Mouse (Mus musculus) lung, postnatal 0 days (tissue): ENCODE data around the gene Rassf1. TPM values are rescaled to one million over a fixed set of nuclear protein-coding genes. Genes with fewer than 3 reads are reported as not detected.

Experiments used
- ATAC-seq: fragments of 200-750 bp; cut with Nextera tagmentation; 2 replicates; pipeline ENCODE4 v1.8.0; 2017; ENCODE audit warnings: moderate library complexity
- DNase-seq: peaks from one replicate; pipeline ENCODE4 v3.0.0-alpha.2; 2016; ENCODE audit warnings: low spot score
- H3K27ac ChIP-seq: fragments of 300-500 bp; sonication (generic); 2 replicates; pipeline ENCODE4 v1.5.1; 2014; ENCODE audit warnings: antibody characterized with exemption, mild to moderate bottlenecking, low read length, mixed read lengths
- H3K27me3 ChIP-seq: fragments of 300-500 bp; sonication (generic); replicated peaks from 2 replicates; pipeline ENCODE4 v1.6.1; 2014; ENCODE audit warnings: low read length, mixed read lengths; ENCODE audit not compliant: insufficient read depth
- H3K36me3 ChIP-seq: fragments of 300-500 bp; sonication (generic); 2 replicates; pipeline ENCODE4 v1.6.1; 2014; ENCODE audit warnings: low read length, mixed read lengths; ENCODE audit not compliant: insufficient read depth
- H3K4me1 ChIP-seq: fragments of 300-500 bp; sonication (generic); 2 replicates; pipeline ENCODE4 v1.6.1; 2014; ENCODE audit warnings: antibody characterized with exemption, low read depth, low read length, mixed read lengths; ENCODE audit not compliant: insufficient read depth
- H3K4me2 ChIP-seq: fragments of 300-500 bp; sonication (generic); replicated peaks from 2 replicates; pipeline ENCODE4 v1.6.1; 2014; ENCODE audit warnings: low read depth, mild to moderate bottlenecking, low read length, moderate library complexity, mixed read lengths
- H3K4me3 ChIP-seq: fragments of 300-500 bp; sonication (generic); 2 replicates; pipeline ENCODE4 v1.5.1; 2014; ENCODE audit warnings: low read depth, low read length
- H3K9ac ChIP-seq: fragments of 300-500 bp; sonication (generic); replicated peaks from 2 replicates; pipeline ENCODE4 v1.6.1; 2014; ENCODE audit warnings: low read depth, mild to moderate bottlenecking
- H3K9me3 ChIP-seq: fragments of 300-500 bp; sonication (generic); 2 replicates; pipeline ENCODE4 v1.6.1; 2016; ENCODE audit warnings: low read length, mixed read lengths
- CTCF ChIP-seq: IDR thresholded peaks from 2 replicates; pipeline ENCODE4 v1.5.1; 2016; ENCODE audit warnings: antibody characterized with exemption, mild to moderate bottlenecking
- EP300 ChIP-seq: IDR thresholded peaks from 2 replicates; pipeline ENCODE4 v1.6.1; 2016; ENCODE audit warnings: antibody characterized with exemption, mild to moderate bottlenecking, control low read depth
- WGBS: fragments of 180-500 bp; shearing (Covaris S2); extraction: QIAGEN DNeasy Blood & Tissue Kit; methylation state at CpG from one replicate; pipeline ENCODE4 v1.1.7; 2014; 5-methylcytosine and 5-hydroxymethylcytosine counted together
- polyA plus RNA-seq: library from polyadenylated mRNA; unstranded; fragments of >200 nt; fragmentation: Nextera tagmentation; extraction: Ambion mirVana; gene quantifications from 2 replicates; pipeline ENCODE4 v1.2.1, GENCODE M21; 2015

Rassf1 gene
- polyA plus RNA-seq, 1 experiment from 2014 or later = 86.1 TPM

DNA sequence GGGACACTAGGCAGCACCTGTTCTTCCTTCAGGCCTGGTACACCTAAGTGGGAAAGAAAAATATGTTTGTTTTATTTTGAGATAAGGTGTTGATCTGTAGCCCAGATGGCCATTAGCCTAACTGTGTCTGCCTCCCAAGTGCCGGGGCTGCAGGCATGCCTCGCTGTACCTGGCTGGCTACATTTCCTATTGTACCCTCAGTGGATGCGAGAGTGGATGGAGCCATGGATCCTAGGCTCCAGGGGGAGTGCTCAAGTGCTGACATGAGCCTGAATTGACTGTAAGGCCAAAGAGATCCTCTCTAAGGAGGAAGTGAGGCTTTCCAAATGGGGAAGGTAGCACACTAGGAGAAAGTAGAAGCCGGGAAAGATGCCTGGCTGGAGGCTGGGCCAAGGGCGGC, 3.4 kb upstream of the Rassf1 start:
- Histone ChIP-seq H3K27me3 (no peaks in the 10 kb centered on the region), H3K4me1 (peaks cover 19% of the 10 kb centered on the region), H3K27ac (no peak overlapping the region), H3K9me3 (no peaks in the 10 kb centered on the region), H3K4me3 (no peak overlapping the region), H3K4me2 (no peak overlapping the region), H3K36me3 (0 out of 2 replicates have a peak, but pooled peaks cover 6% of the 10 kb centered on the region), H3K9ac (no peak overlapping the region)
- 71% methylated on average over 5 of the region's 5 CpGs for WGBS
- TF ChIP-seq EP300 (no peak), CTCF (no peak)
- ATAC-seq = no peak
- DNase-seq = no peak

- Histone ChIP-seq H3K36me3 (0 out of 2 replicates have a peak, but pooled peaks cover 6% of the 10 kb centered on the region), H3K9me3 (no peaks in the 10 kb centered on the region), H3K4me1 (peaks cover 26% of the 10 kb centered on the region), H3K27me3 (no peaks in the 10 kb centered on the region), H3K4me2 (no peak overlapping the region), H3K27ac (no peak overlapping the region), H3K9ac (no peak overlapping the region), H3K4me3 (no peak overlapping the region)
- no peak for DNase-seq
- TF ChIP-seq CTCF = no peak
- no peak for TF ChIP-seq EP300
- ATAC-seq = no peak
- 92% methylated on average over 10 of the region's 10 CpGs for WGBS
Observed at GRCm38 (mm10) chr9:107548820-107549219, 2.5 kb upstream of the Rassf1 start.

- Histone ChIP-seq H3K9ac (no peak overlapping the region), H3K4me2 (no peak overlapping the region), H3K4me1 (peaks cover 28% of the 10 kb centered on the region), H3K9me3 (no peaks in the 10 kb centered on the region), H3K36me3 (0 out of 2 replicates have a peak, but pooled peaks cover under 1% of the 10 kb centered on the region), H3K4me3 (no peak overlapping the region), H3K27me3 (no peaks in the 10 kb centered on the region), H3K27ac (no peak overlapping the region)
- ATAC-seq (no peak), DNase-seq (no peak)
- WGBS = 69% methylated on average over 20 of the region's 20 CpGs
- TF ChIP-seq EP300 (no peak), CTCF (no peak)
Observed at GRCm38 (mm10) chr9:107549297-107550074, 1.9 kb upstream of the Rassf1 start.

- ATAC-seq (no peak), DNase-seq (peak; percentile 57)
- 38% methylated on average over 23 of the region's 23 CpGs for WGBS
- H3K9me3 ChIP-seq = no peaks in the 10 kb centered on the region
- H3K27ac ChIP-seq = no peak overlapping the region
- 0 out of 2 replicates have a peak overlapping the region, but pooled peaks have one; percentile 39 for H3K9ac ChIP-seq
- TF ChIP-seq CTCF (no peak), EP300 (no peak)
- H3K4me3 ChIP-seq = no peak overlapping the region
- peaks cover 28% of the 10 kb centered on the region for H3K4me1 ChIP-seq
- no peaks in the 10 kb centered on the region for H3K36me3 ChIP-seq
- H3K4me2 ChIP-seq = peak overlapping the region; percentile 68
- no peaks in the 10 kb centered on the region for H3K27me3 ChIP-seq
Observed at GRCm38 (mm10) chr9:107550491-107551116, 751 bp upstream of the Rassf1 start.

DNA sequence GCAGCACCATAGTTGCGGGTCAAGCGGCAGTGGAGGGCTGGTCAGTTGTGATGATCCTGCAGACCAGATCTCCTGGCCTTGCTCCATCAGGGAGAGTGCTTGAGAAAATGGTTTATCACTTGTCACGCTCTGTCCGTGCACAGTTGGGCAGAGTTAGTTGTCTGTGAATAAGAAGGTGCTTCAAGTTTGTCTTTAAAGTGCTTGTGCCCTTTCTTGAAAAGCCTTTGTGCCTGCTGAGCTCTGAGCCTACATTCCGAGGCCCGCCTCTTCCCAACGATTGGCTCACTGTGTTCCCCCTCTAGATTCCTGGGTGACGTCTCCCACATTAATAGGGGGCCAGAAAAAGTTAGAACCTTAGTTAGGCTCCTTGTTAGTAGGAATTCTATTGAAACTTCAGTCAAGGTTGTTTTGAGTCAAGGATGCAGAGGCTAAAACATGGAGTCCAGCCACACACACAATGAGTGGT, 568 bp downstream of the Rassf1 start:
- DNase-seq = no peak
- peaks cover 38% of the 10 kb centered on the region for H3K4me1 ChIP-seq
- TF ChIP-seq CTCF (no peak), EP300 (no peak)

GRCm38 (mm10) chr9:107552690-107553393, 1.5 kb downstream of the Rassf1 start:
- no peak overlapping the region for H3K4me3 ChIP-seq
- no peaks in the 10 kb centered on the region for H3K9me3 ChIP-seq
- DNase-seq (no peak), ATAC-seq (no peak)
- 75% methylated on average over 5 of the region's 5 CpGs for WGBS
- peaks cover 36% of the 10 kb centered on the region for H3K4me1 ChIP-seq
- H3K27me3 ChIP-seq = no peaks in the 10 kb centered on the region
- TF ChIP-seq CTCF = no peak
- no peak for TF ChIP-seq EP300
- H3K27ac ChIP-seq = peak overlapping the region; percentile 82; the same call in 1 of the 2 replicates
- no peak overlapping the region for H3K9ac ChIP-seq
- peaks cover 9% of the 10 kb centered on the region; the same call in 1 of the 2 replicates for H3K36me3 ChIP-seq
- H3K4me2 ChIP-seq = peak overlapping the region; percentile 78

More for the DNA sequence above, 568 bp downstream of the Rassf1 start:
- no peaks in the 10 kb centered on the region for H3K27me3 ChIP-seq
- no peaks in the 10 kb centered on the region for H3K9me3 ChIP-seq
- H3K4me2 ChIP-seq = peak overlapping the region; percentile 68
- H3K9ac ChIP-seq = peak overlapping the region; percentile 39; the same call in 1 of the 2 replicates
- H3K36me3 ChIP-seq = no peaks in the 10 kb centered on the region
- 0 out of 2 replicates have a peak overlapping the region, but pooled peaks have one; percentile 26 for H3K27ac ChIP-seq
- H3K4me3 ChIP-seq = peak overlapping the region; percentile 42
- 5% methylated on average over 8 of the region's 8 CpGs for WGBS
- ATAC-seq = no peak
